Mouse (Mus musculus) heart, embryonic 15.5 days (tissue): ENCODE data around the gene Eef1akmt3. TPM values are rescaled to one million over a fixed set of nuclear protein-coding genes. Genes with fewer than 3 reads are reported as not detected.
A peak's percentile ranks its signal among the peaks of the same experiment; 100 is the strongest.
"Not testable (repeated sequence)": the region's sequence is repeated elsewhere in the genome, so short reads cannot be mapped to it uniquely, and the experiment has no call there.

Experiments used
- ATAC-seq: fragments of 200-750 bp; cut with Nextera tagmentation; replicated peaks from 2 replicates; pipeline ENCODE4 v1.8.0; 2017; ENCODE audit warnings: low read depth, moderate TSS enrichment; ENCODE audit not compliant: insufficient number of reproducible peaks, insufficient read depth, low FRiP score
- H3K27ac ChIP-seq: fragments of 300-500 bp; sonication (generic); 2 replicates; pipeline ENCODE4 v1.5.1; 2015; ENCODE audit warnings: mild to moderate bottlenecking, inconsistent platforms
- H3K27me3 ChIP-seq: fragments of 300-500 bp; sonication (generic); 2 replicates; pipeline ENCODE4 v1.6.1; 2015; ENCODE audit warnings: inconsistent platforms
- H3K36me3 ChIP-seq: fragments of 300-500 bp; sonication (generic); 2 replicates; pipeline ENCODE4 v1.6.1; 2015; ENCODE audit warnings: mild to moderate bottlenecking, inconsistent platforms
- H3K4me1 ChIP-seq: fragments of 300-500 bp; sonication (generic); replicated peaks from 2 replicates; pipeline ENCODE4 v1.6.1; 2015; ENCODE audit warnings: inconsistent platforms
- H3K4me2 ChIP-seq: fragments of 300-500 bp; sonication (generic); 2 replicates; pipeline ENCODE4 v1.6.1; 2015; ENCODE audit warnings: inconsistent platforms, mild to moderate bottlenecking, moderate library complexity
- H3K4me3 ChIP-seq: fragments of 300-500 bp; sonication (generic); 2 replicates; pipeline ENCODE4 v1.5.1; 2015; ENCODE audit warnings: mild to moderate bottlenecking, inconsistent platforms
- H3K9ac ChIP-seq: fragments of 300-500 bp; sonication (generic); 2 replicates; pipeline ENCODE4 v1.6.1; 2015; ENCODE audit warnings: mild to moderate bottlenecking, inconsistent platforms
- H3K9me3 ChIP-seq: fragments of 300-500 bp; sonication (generic); replicated peaks from 2 replicates; pipeline ENCODE4 v1.6.1; 2016; ENCODE audit warnings: inconsistent platforms
- WGBS: fragments of 180-500 bp; shearing (Covaris S2); methylation state at CpG from one replicate; pipeline ENCODE4 v1.1.7; 2015; ENCODE audit warnings: mixed read lengths; 5-methylcytosine and 5-hydroxymethylcytosine counted together
- polyA plus RNA-seq: library from polyadenylated mRNA; unstranded; fragments of >200 nt; fragmentation: Nextera tagmentation; extraction: Ambion mirVana; gene quantifications from 2 replicates; pipeline ENCODE4 v1.2.1, GENCODE M21; 2015

Eef1akmt3 gene
- polyA plus RNA-seq, 1 experiment from 2014 or later, result 0.42 TPM

GRCm38 (mm10) chr10:127078677-127079575 is 37.6 kb upstream of the Eef1akmt3 start:
- Histone ChIP-seq H3K27ac (no peak overlapping the region), H3K27me3 (peaks cover 90% of the 10 kb centered on the region), H3K9ac (peak overlapping the region; percentile 31), H3K4me2 (peak overlapping the region; percentile 74), H3K4me3 (peak overlapping the region; percentile 48), H3K36me3 (no peaks in the 10 kb centered on the region), H3K9me3 (no peaks in the 10 kb centered on the region), H3K4me1 (peaks cover 38% of the 10 kb centered on the region)
- 0 out of 2 replicates have a peak, but pooled peaks have one; percentile 11 for ATAC-seq
- 3% methylated on average over 49 of the region's 49 CpGs for WGBS

DNA sequence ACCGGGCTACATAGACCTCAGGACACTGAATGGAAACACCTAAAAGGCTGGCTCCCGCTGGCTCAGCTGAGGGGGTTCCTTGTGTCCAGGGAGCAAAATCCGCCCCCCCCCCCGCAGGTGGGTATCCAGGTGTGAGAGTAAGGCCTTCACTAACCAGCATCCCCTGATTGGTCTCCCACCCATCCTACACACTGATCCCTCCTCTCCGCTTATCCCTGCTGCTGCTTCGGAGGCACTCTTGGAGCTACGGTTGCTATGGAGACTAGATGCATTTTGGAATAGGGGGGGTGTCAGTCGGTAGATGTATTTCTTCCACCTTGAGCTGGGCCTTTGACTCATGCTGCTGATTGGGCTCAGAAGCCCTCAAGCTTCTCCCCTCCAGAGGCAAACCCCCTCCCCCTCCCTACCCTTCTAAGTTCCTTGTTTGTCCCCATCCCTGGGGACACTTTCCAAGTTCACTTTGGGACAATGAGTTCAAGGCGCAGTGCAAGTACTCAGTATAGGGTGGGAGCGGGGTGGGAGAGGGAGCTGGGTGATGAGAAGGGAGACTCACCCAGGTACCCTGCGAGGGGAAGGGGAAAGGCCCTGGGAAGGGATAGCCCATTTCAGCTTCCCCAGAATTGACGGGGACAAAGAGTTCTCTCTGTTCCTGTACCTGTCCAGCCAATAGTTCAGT is 36.8 kb upstream of the Eef1akmt3 start:
- peak overlapping the region; percentile 74 for H3K4me2 ChIP-seq
- no peak for ATAC-seq
- H3K4me1 ChIP-seq, result peaks cover 38% of the 10 kb centered on the region
- 8% methylated on average over 10 of the region's 12 CpGs for WGBS
- H3K27ac ChIP-seq, result no peak overlapping the region
- H3K9ac ChIP-seq, result no peak overlapping the region
- H3K9me3 ChIP-seq, result no peaks in the 10 kb centered on the region
- H3K4me3 ChIP-seq, result peak overlapping the region; percentile 48
- no peaks in the 10 kb centered on the region for H3K36me3 ChIP-seq
- H3K27me3 ChIP-seq, result peaks cover 82% of the 10 kb centered on the region

GRCm38 (mm10) chr10:127077515-127077914 is 36.2 kb upstream of the Eef1akmt3 start:
- Histone ChIP-seq H3K4me1 (peaks cover 38% of the 10 kb centered on the region), H3K4me2 (no peak overlapping the region), H3K4me3 (no peak overlapping the region), H3K9me3 (no peaks in the 10 kb centered on the region), H3K27me3 (peaks cover 76% of the 10 kb centered on the region), H3K9ac (no peak overlapping the region), H3K36me3 (no peaks in the 10 kb centered on the region), H3K27ac (no peak overlapping the region)
- ATAC-seq, result no peak
- 11% methylated on average over 10 of the region's 10 CpGs for WGBS

- no peak for ATAC-seq
- peaks cover 62% of the 10 kb centered on the region for H3K27me3 ChIP-seq
- no peaks in the 10 kb centered on the region for H3K9me3 ChIP-seq
- no peak overlapping the region for H3K9ac ChIP-seq
- no peak overlapping the region; the same call in 1 of the 2 replicates for H3K4me2 ChIP-seq
- H3K27ac ChIP-seq, result no peak overlapping the region
- 34% methylated on average over 4 of the region's 4 CpGs for WGBS
- H3K4me1 ChIP-seq, result peaks cover 35% of the 10 kb centered on the region
- H3K36me3 ChIP-seq, result no peaks in the 10 kb centered on the region
- no peak overlapping the region for H3K4me3 ChIP-seq
These were observed 34.8 kb upstream of the Eef1akmt3 start for GRCm38 (mm10) chr10:127076082-127076481.

DNA sequence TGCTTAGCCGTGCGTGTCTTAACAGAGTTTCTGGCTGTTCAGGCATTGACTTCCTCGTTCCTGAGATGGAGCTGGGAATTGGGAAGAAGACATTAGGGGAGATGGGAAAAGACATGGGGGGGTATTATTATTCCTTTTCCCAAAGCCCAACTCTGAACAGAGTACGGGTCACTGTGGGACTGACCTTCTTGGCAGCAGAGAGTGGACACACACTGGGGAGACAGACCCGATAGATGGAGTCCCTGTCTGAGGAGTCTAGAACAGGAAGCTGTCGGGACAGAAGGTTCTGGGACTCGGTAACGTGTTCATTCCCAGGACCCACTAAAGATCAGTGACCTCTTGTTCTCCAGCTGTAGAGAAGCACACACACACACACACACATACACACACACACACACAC is 34.3 kb upstream of the Eef1akmt3 start:
- peaks cover 57% of the 10 kb centered on the region for H3K27me3 ChIP-seq
- H3K36me3 ChIP-seq, result no peaks in the 10 kb centered on the region
- 56% methylated on average over 8 of the region's 8 CpGs for WGBS
- H3K9me3 ChIP-seq, result no peaks in the 10 kb centered on the region
- ATAC-seq, result no peak
- no peak overlapping the region for H3K27ac ChIP-seq
- no peak overlapping the region; the same call in 1 of the 2 replicates for H3K4me2 ChIP-seq
- H3K9ac ChIP-seq, result no peak overlapping the region
- peak overlapping the region; percentile 12; the same call in 1 of the 2 replicates for H3K4me3 ChIP-seq
- peaks cover 34% of the 10 kb centered on the region for H3K4me1 ChIP-seq

- Histone ChIP-seq H3K9me3 (no peaks in the 10 kb centered on the region), H3K4me2 (no peak within 1 kb of the TSS; the same call in 1 of the 2 replicates), H3K4me3 (peak within 1 kb of the TSS; percentile 12; the same call in 1 of the 2 replicates), H3K9ac (no peak within 1 kb of the TSS), H3K4me1 (peaks cover 29% of the 10 kb centered on the region), H3K36me3 (no peaks in the 10 kb centered on the region), H3K27me3 (peaks cover 52% of the 10 kb centered on the region), H3K27ac (no peak within 1 kb of the TSS)
- 47% methylated on average over 9 of the region's 9 CpGs for WGBS
- ATAC-seq, result no peak
These were observed 33.8 kb upstream of the Eef1akmt3 start, which contains the start of gene Agap2 for GRCm38 (mm10) chr10:127075080-127075479. TSS of gene Agap2 (plus strand) at chr10:127075284.

GRCm38 (mm10) chr10:127073981-127074380 is 32.7 kb upstream of the Eef1akmt3 start:
- no peak overlapping the region for H3K4me2 ChIP-seq
- H3K9ac ChIP-seq, result no peak overlapping the region
- WGBS, result 74% methylated on average over 1 of the region's 1 CpGs
- no peak for ATAC-seq
- H3K27me3 ChIP-seq, result peaks cover 41% of the 10 kb centered on the region
- no peaks in the 10 kb centered on the region for H3K36me3 ChIP-seq
- no peaks in the 10 kb centered on the region for H3K9me3 ChIP-seq
- no peak overlapping the region for H3K27ac ChIP-seq
- peaks cover 24% of the 10 kb centered on the region for H3K4me1 ChIP-seq
- no peak overlapping the region for H3K4me3 ChIP-seq

- H3K27ac ChIP-seq, ATAC-seq, H3K9ac ChIP-seq, H3K4me2 ChIP-seq, H3K9me3 ChIP-seq, H3K36me3 ChIP-seq, H3K4me3 ChIP-seq: not testable (repeated sequence)
- peaks cover 31% of the 10 kb centered on the region for H3K27me3 ChIP-seq
- 72% methylated on average over 2 of the region's 2 CpGs for WGBS
- H3K4me1 ChIP-seq, result peaks cover 23% of the 10 kb centered on the region
These were observed 31.7 kb upstream of the Eef1akmt3 start for GRCm38 (mm10) chr10:127072969-127073368.

- not testable (repeated sequence) for ATAC-seq, H3K4me3 ChIP-seq, H3K4me2 ChIP-seq, H3K27ac ChIP-seq, H3K9me3 ChIP-seq, H3K9ac ChIP-seq
- H3K36me3 ChIP-seq, result peaks cover 15% of the 10 kb centered on the region
- WGBS, result 84% methylated on average over 4 of the region's 4 CpGs
- peaks cover 21% of the 10 kb centered on the region for H3K4me1 ChIP-seq
- H3K27me3 ChIP-seq, result peaks cover 24% of the 10 kb centered on the region
These were observed 31.0 kb upstream of the Eef1akmt3 start for GRCm38 (mm10) chr10:127072270-127072669.

DNA sequence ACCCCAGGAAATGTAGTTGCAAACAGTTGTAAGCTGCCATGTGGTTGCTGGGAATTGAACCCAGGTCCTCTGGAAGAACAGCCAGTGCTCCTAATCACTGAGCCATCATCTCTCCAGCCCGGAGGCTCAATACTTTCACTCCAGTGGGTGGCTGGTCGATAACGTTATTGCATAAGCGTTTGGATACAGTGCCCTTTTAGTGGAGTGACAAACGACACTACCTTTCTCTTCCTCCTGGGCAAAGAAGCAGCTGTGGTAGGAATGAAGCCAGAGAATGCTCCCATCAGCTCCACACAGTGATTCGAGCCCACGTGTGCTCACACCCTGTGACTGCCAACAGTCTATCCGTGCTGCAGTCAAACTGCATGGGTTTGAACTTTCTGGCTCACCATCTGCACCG is 29.9 kb upstream of the Eef1akmt3 start:
- H3K9me3 ChIP-seq, result no peaks in the 10 kb centered on the region
- H3K27ac ChIP-seq, result no peak overlapping the region
- peaks cover 25% of the 10 kb centered on the region for H3K36me3 ChIP-seq
- H3K9ac ChIP-seq, result 0 out of 2 replicates have a peak overlapping the region, but pooled peaks have one; percentile 15
- WGBS, result 74% methylated on average over 9 of the region's 9 CpGs
- H3K4me1 ChIP-seq, result peaks cover 21% of the 10 kb centered on the region
- no peak for ATAC-seq
- peak overlapping the region; percentile 78 for H3K4me3 ChIP-seq
- peaks cover 14% of the 10 kb centered on the region for H3K27me3 ChIP-seq
- H3K4me2 ChIP-seq, result peak overlapping the region; percentile 74
